Mouse (Mus musculus) intestine, embryonic 15.5 days (tissue): ENCODE data around the gene Eif2ak3. TPM values are rescaled to one million over a fixed set of nuclear protein-coding genes. Genes with fewer than 3 reads are reported as not detected.

Source experiments
- ATAC-seq: fragments of 200-750 bp; cut with Nextera tagmentation; 2 replicates; pipeline ENCODE4 v1.8.0; 2017; ENCODE audit warnings: moderate TSS enrichment, moderate library complexity
- H3K27ac ChIP-seq: fragments of 300-500 bp; sonication (generic); 2 replicates; pipeline ENCODE4 v1.5.1; 2015; ENCODE audit warnings: mild to moderate bottlenecking, inconsistent platforms
- H3K27me3 ChIP-seq: fragments of 300-500 bp; sonication (generic); replicated peaks from 2 replicates; pipeline ENCODE4 v1.6.1; 2015; ENCODE audit warnings: inconsistent platforms
- H3K36me3 ChIP-seq: fragments of 300-500 bp; sonication (generic); 2 replicates; pipeline ENCODE4 v1.6.1; 2015; ENCODE audit warnings: inconsistent platforms
- H3K4me1 ChIP-seq: fragments of 300-500 bp; sonication (generic); replicated peaks from 2 replicates; pipeline ENCODE4 v1.6.1; 2015; ENCODE audit warnings: inconsistent platforms
- H3K4me2 ChIP-seq: fragments of 300-500 bp; sonication (generic); replicated peaks from 2 replicates; pipeline ENCODE4 v1.6.1; 2015; ENCODE audit warnings: mild to moderate bottlenecking, inconsistent platforms
- H3K4me3 ChIP-seq: fragments of 300-500 bp; sonication (generic); replicated peaks from 2 replicates; pipeline ENCODE4 v1.5.1; 2015; ENCODE audit warnings: inconsistent platforms
- H3K9ac ChIP-seq: fragments of 300-500 bp; sonication (generic); 2 replicates; pipeline ENCODE4 v1.6.1; 2015; ENCODE audit warnings: inconsistent platforms
- H3K9me3 ChIP-seq: fragments of 300-500 bp; sonication (generic); 2 replicates; pipeline ENCODE4 v1.6.1; 2016; ENCODE audit warnings: inconsistent platforms
- WGBS: fragments of 180-500 bp; shearing (Covaris S2); methylation state at CpG from one replicate; pipeline ENCODE4 v1.1.7; 2015; 5-methylcytosine and 5-hydroxymethylcytosine counted together
- polyA plus RNA-seq: library from polyadenylated mRNA; unstranded; fragments of >200 nt; fragmentation: Nextera tagmentation; extraction: Ambion mirVana; gene quantifications from 2 replicates; pipeline ENCODE4 v1.2.1, GENCODE M21; 2015

Eif2ak3 gene
- polyA plus RNA-seq, 1 experiment from 2014 or later, result 9.9 TPM

DNA sequence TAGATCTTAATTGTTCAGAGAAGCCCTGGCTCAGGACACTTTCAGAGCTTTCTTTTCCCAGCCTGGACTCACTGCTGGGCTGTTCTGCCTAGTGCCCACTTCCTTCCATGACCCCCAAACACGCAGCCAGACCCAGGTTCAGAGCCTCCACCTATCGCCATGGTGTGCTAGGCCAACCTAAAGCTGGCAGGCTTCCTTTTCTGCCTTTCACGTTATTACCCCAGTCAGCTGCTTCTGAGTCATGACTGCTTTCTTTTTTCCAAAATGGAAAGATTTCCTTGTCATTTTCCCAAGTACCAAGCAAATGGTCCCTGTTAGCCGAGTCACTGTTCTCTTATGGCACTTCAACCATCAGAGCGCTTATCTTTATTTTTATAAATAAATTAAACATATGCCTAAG is 4.0 kb upstream of the Eif2ak3 start:
- Histone ChIP-seq H3K4me2 (no peak overlapping the region), H3K4me3 (no peak overlapping the region), H3K27ac (no peak overlapping the region), H3K9me3 (no peaks in the 10 kb centered on the region), H3K9ac (no peak overlapping the region), H3K4me1 (peaks cover 7% of the 10 kb centered on the region), H3K27me3 (no peaks in the 10 kb centered on the region), H3K36me3 (no peaks in the 10 kb centered on the region)
- WGBS, result 64% methylated on average over 5 of the region's 5 CpGs
- no peak for ATAC-seq

DNA sequence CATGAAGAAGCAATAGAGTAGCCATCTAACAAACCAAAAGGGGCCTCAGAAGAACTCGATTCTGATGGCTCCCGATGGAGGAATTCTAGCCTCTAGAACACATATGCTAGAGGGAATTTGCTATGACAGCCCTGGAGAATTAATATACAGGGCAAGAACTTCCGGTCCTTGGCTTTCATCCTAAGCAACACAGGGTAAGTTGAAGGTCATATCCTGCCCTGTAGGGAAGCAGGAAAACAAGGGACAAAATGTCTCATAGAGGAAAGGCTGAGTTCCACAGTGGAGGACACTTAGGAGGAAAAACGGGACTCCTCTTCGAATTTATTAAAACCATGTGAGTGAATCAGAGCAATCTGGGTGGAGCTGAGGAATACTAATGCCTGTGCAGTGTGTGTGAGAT is 1.3 kb upstream of the Eif2ak3 start:
- Histone ChIP-seq H3K9ac (no peak overlapping the region), H3K9me3 (no peaks in the 10 kb centered on the region), H3K27me3 (no peaks in the 10 kb centered on the region), H3K4me1 (peaks cover 18% of the 10 kb centered on the region), H3K36me3 (no peaks in the 10 kb centered on the region), H3K27ac (peak overlapping the region; percentile 72; the same call in 1 of the 2 replicates), H3K4me2 (peak overlapping the region; percentile 62), H3K4me3 (no peak overlapping the region)
- WGBS, result 55% methylated on average over 5 of the region's 5 CpGs
- no peak for ATAC-seq

DNA sequence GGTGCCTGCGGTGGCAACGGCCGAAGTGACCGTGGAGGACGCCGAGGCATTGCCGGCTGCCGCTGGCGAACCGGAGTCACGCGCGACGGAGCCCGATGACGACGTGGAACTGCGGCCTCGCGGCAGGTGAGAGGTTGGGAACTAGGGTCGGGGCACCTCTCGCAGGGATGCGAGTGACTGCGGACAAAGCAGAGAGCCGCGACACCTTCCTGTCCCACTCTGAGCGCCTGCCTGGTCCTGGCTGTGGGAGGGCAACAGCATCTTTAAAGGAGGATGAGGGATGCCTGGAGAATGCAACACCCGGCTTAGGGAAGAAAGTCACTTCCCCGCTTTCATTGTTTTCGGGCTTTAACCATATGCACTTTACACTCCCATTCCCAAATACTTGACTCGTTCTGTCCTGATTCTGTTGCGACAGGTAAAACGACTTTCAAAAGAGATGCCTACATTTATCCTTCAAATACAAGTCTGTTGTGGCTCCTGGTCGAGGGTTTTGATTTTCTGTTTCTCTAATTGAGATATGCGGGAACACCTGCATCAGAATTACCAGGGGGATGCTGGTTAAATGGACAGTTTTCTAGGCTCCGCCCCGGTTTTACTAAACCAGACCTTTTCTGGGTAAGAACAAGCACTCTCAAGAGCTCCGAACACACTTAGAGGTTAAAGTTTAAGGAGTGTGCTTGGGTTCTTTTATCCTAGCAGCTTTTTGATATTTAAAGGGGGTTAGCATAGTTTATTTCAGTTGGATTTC is 756 bp downstream of the Eif2ak3 start:
- Histone ChIP-seq H3K9ac (peak overlapping the region; percentile 86), H3K36me3 (no peaks in the 10 kb centered on the region), H3K4me3 (peak overlapping the region; percentile 94), H3K4me2 (peak overlapping the region; percentile 76), H3K4me1 (peaks cover 18% of the 10 kb centered on the region), H3K9me3 (no peaks in the 10 kb centered on the region), H3K27ac (peak overlapping the region; percentile 88), H3K27me3 (no peaks in the 10 kb centered on the region)
- WGBS, result under 1% methylated on average over 38 of the region's 38 CpGs
- ATAC-seq, result no peak

DNA sequence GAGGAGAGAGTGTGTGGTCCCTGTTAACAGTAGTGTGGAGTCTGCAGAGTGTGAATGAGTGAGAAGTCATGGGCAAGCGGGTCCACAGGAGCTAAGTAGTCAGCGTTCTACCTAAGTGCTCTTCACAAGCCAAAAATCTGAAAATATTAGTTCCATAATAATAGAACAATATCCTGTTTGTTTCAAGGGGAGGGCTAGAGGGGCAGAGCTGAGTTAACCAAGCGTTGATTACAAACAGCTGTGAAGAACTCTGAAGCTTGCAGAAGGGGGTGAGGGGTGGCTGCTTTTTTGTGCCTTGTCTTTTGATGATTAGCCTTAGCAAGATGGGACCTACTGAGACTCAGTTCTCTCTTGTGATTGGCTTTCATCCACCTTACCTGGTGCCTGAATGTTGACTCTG is 3.1 kb downstream of the Eif2ak3 start:
- 51% methylated on average over 3 of the region's 3 CpGs for WGBS
- no peak overlapping the region for H3K9ac ChIP-seq
- 0 out of 2 replicates have a peak overlapping the region, but pooled peaks have one; percentile 3 for H3K4me2 ChIP-seq

DNA sequence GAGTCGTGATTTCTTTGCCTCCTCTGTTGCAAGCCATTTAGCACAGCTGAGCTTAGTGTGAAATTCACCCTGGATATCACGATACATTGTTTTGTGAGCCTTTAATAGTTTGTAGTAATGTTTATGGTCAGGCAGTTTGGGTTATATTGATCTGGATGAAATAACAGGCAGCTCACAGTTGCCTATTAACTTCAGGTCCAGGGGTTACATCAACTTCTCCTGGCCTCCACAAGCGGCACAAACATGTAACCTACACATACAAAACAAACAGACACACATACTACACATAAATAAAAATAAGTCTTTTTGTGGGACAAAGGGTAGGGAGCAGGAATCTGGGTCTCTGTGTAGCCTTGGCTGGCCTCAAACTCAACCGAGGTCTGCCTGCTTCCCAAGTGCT is 9.1 kb downstream of the Eif2ak3 start:
- no peaks in the 10 kb centered on the region for H3K27me3 ChIP-seq
- 79% methylated on average over 4 of the region's 4 CpGs for WGBS

More for the DNA sequence above, 3.1 kb downstream of the Eif2ak3 start:
- H3K4me3 ChIP-seq, result no peak overlapping the region
- H3K27ac ChIP-seq, result no peak overlapping the region
- no peaks in the 10 kb centered on the region for H3K27me3 ChIP-seq
- no peak for ATAC-seq
- H3K36me3 ChIP-seq, result no peaks in the 10 kb centered on the region
- peaks cover 18% of the 10 kb centered on the region for H3K4me1 ChIP-seq
- no peaks in the 10 kb centered on the region for H3K9me3 ChIP-seq

DNA sequence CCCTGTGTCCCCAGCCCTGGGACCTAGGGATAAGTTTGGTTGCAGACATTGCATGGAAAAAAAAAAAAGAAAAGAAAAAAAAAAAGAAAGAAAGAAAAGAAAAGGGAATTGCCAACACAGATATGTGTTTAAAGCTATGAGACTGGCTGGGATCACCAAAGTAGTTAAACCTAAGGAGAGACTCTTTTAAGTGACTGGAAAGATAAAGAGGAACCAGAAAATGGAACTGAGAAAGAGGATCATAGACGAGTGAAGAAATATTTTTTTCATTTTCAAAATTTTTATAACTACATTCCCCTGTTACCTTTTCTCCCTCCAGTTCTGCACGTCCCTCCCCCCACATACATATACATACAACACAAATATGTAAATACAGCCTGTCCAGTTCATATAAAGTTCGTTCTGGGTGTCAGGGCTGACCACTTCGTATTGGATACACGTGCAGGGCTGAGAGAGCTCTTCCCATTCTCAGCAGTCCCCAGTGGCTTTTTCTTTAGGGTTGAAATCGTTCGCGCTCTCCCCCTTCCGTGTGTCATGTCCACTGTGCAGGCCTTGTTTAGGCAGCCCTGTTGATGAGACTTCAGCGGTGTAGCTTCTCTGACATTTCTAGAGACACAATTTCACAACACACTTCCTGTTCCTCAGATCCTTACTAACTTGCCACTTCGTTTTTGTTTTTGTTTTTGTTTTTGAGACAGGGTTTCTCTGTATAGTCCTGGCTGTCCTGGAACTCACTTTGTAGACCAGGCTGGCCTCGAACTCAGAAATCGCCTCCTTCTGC is 11.4 kb downstream of the Eif2ak3 start:
- 87% methylated on average over 13 of the region's 13 CpGs for WGBS
- no peaks in the 10 kb centered on the region for H3K36me3 ChIP-seq
- ATAC-seq, result no peak
- H3K4me1 ChIP-seq, result no peaks in the 10 kb centered on the region
- no peaks in the 10 kb centered on the region for H3K27me3 ChIP-seq
- H3K4me3 ChIP-seq, result no peak overlapping the region
- H3K4me2 ChIP-seq, result no peak overlapping the region
- no peaks in the 10 kb centered on the region for H3K9me3 ChIP-seq
- no peak overlapping the region for H3K9ac ChIP-seq
- no peak overlapping the region for H3K27ac ChIP-seq

More for the DNA sequence above, 9.1 kb downstream of the Eif2ak3 start:
- Histone ChIP-seq H3K36me3 (no peaks in the 10 kb centered on the region), H3K9ac (no peak overlapping the region), H3K4me2 (no peak overlapping the region), H3K9me3 (no peaks in the 10 kb centered on the region), H3K27ac (no peak overlapping the region), H3K4me1 (no peaks in the 10 kb centered on the region), H3K4me3 (no peak overlapping the region)
- no peak for ATAC-seq

DNA sequence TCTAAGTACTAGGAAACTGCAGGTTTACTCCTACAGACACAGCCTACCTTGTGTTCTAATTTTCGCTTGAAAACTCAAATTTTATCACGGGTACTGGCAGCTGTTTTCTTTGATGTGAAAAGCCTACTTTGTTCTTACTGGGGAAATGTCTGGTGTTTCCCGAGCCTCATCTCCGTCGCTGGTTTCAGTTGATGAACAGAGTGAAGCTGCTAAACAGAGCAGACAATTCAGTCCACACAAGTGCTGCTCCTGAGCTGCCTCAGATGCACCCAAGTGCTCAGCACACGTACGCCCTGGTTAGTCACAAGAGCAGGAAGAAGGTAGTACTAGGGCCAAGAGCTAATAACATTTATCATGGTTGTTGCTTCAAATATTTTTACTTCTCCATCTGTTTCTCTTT is 18.4 kb downstream of the Eif2ak3 start:
- Histone ChIP-seq H3K4me1 (no peaks in the 10 kb centered on the region), H3K9me3 (no peaks in the 10 kb centered on the region), H3K27ac (no peak overlapping the region), H3K9ac (no peak overlapping the region), H3K4me2 (no peak overlapping the region), H3K27me3 (no peaks in the 10 kb centered on the region), H3K4me3 (no peak overlapping the region), H3K36me3 (no peaks in the 10 kb centered on the region)
- no peak for ATAC-seq
- 82% methylated on average over 7 of the region's 7 CpGs for WGBS

DNA sequence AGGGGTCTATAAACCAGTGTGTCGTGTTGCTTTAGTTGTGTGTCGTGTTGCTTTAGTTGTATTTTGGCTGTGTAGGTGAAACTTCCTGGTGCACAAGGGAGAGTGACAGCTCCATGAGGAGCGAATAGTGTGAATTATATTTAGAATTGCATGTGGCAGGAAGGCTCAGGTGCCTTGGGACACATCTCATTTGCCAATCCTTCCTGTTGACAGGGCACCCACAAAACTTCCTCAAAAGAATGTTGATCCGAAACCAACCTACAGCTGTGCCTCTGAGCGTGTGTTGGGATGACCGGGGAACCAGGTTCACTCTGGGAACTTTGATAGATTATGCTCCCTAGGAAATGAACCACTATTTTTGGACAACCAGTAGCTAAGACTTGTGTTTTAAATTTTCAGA is 20.0 kb downstream of the Eif2ak3 start:
- 88% methylated on average over 6 of the region's 6 CpGs for WGBS
- Histone ChIP-seq H3K4me2 (no peak overlapping the region), H3K4me3 (no peak overlapping the region), H3K9me3 (no peaks in the 10 kb centered on the region), H3K27me3 (no peaks in the 10 kb centered on the region), H3K9ac (no peak overlapping the region), H3K27ac (no peak overlapping the region), H3K4me1 (no peaks in the 10 kb centered on the region), H3K36me3 (no peaks in the 10 kb centered on the region)
- ATAC-seq, result no peak

DNA sequence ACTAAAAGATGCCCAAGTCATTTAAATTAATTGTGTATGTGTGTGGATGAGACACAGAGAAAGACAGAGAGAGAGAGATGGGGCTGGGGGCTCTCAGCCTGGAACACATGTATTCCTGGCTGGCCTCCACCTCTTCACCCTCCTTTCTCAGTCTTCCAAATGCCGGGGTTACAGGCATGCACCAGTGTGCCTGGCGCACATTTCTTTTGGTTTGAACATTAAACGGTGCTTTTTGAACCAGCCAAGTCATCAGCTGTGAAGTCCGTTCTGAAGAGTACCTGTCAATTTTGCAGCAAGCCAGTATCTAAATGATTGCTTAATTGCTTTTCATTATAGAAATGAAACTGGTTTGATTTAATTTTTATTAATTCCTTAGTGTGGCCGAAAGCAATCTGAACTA is 22.4 kb downstream of the Eif2ak3 start:
- Histone ChIP-seq H3K4me2 (no peak overlapping the region), H3K9ac (no peak overlapping the region), H3K9me3 (no peaks in the 10 kb centered on the region), H3K27me3 (no peaks in the 10 kb centered on the region), H3K4me1 (no peaks in the 10 kb centered on the region), H3K4me3 (no peak overlapping the region), H3K27ac (no peak overlapping the region), H3K36me3 (no peaks in the 10 kb centered on the region)
- 79% methylated on average over 5 of the region's 5 CpGs for WGBS
- ATAC-seq, result no peak

DNA sequence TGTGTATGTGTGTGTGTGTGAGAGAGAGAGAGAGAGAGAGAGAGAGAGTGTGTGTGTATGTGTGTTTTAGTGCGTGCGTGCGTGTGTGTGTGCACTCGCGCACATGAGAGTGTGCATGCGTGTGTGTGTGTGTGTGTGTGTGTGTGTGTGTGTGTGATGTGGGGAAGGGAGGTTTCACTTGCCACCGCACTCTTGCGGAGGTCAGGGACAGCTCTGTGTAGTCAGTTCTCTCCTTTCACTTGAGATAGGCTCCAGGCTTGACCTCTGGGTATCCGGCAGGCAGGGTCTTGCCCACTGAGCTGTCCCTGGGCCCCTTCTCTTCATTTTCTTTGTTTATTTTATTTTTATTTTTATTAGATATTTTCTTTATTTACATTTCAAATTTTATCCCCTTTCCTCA is 23.0 kb downstream of the Eif2ak3 start:
- Histone ChIP-seq H3K27ac (no peak overlapping the region), H3K4me1 (no peaks in the 10 kb centered on the region), H3K9me3 (no peaks in the 10 kb centered on the region), H3K4me2 (no peak overlapping the region), H3K9ac (no peak overlapping the region), H3K36me3 (no peaks in the 10 kb centered on the region), H3K27me3 (no peaks in the 10 kb centered on the region), H3K4me3 (no peak overlapping the region)
- ATAC-seq, result no peak
- WGBS, result 84% methylated on average over 9 of the region's 9 CpGs

DNA sequence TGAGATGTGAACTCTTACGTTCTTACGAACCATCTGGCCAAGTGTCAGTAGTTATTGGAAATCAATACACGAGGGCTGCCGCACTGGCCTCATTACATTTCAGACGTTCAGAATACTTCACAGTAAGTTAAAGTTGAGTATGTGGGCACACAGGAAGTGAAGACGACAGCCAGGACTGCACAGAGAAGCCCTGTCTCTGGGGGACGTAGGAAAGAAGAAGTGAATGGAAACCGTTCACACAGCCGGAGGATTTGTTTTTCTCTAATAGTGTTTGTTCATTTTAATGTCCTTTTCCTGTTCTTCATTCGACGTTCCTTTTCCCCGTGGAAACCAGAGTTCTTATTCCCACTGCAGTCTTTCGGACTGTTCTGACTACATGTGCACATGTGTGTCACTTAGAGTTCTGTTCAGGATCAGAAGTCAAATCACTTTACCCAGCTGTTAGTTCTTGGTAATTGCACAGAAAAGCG is 27.2 kb downstream of the Eif2ak3 start:
- Histone ChIP-seq H3K27ac (no peak overlapping the region), H3K36me3 (no peaks in the 10 kb centered on the region), H3K4me2 (peak overlapping the region; percentile 14; the same call in 1 of the 2 replicates), H3K9ac (no peak overlapping the region), H3K4me1 (no peaks in the 10 kb centered on the region), H3K27me3 (no peaks in the 10 kb centered on the region), H3K4me3 (no peak overlapping the region), H3K9me3 (no peaks in the 10 kb centered on the region)
- WGBS, result 55% methylated on average over 14 of the region's 14 CpGs
- ATAC-seq, result no peak

DNA sequence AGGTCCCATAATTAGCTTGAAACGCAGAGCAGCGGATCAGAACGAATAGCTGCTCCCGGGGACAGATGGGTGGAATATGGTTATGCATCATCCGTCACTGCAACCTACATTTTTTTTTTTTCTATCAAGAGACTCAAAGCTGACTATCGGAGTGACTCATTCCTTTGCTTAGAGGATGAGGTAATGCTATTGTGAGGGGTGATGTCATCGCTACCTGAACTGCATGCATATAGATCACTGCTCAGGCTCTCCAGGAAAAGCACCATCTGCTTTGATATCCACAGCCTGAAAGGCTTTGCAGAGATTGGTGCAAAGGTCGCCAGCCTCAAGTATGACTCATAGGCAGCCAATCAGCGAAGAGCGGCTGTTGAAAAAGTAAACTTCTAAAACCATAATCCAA is 27.8 kb downstream of the Eif2ak3 start:
- no peaks in the 10 kb centered on the region; the same call in 1 of the 2 replicates for H3K36me3 ChIP-seq
- 41% methylated on average over 10 of the region's 10 CpGs for WGBS
- H3K27ac ChIP-seq, result no peak overlapping the region
- peak overlapping the region; percentile 16 for H3K4me2 ChIP-seq
- ATAC-seq, result peak; percentile 99
- H3K9ac ChIP-seq, result no peak overlapping the region
- H3K9me3 ChIP-seq, result no peaks in the 10 kb centered on the region
- no peaks in the 10 kb centered on the region for H3K4me1 ChIP-seq
- H3K27me3 ChIP-seq, result no peaks in the 10 kb centered on the region
- H3K4me3 ChIP-seq, result no peak overlapping the region
